Mouse (Mus musculus): ENCODE data around the gene Vpreb3. TPM values are rescaled to one million over a fixed set of nuclear protein-coding genes. Genes with fewer than 3 reads are reported as not detected.

The Vpreb3 gene
- 0.48 and 0.63 TPM in 2 replicates for polyA plus RNA-seq (2016; fragmentation: Nextera tagmentation; extraction: Ambion mirVana)

DNA sequence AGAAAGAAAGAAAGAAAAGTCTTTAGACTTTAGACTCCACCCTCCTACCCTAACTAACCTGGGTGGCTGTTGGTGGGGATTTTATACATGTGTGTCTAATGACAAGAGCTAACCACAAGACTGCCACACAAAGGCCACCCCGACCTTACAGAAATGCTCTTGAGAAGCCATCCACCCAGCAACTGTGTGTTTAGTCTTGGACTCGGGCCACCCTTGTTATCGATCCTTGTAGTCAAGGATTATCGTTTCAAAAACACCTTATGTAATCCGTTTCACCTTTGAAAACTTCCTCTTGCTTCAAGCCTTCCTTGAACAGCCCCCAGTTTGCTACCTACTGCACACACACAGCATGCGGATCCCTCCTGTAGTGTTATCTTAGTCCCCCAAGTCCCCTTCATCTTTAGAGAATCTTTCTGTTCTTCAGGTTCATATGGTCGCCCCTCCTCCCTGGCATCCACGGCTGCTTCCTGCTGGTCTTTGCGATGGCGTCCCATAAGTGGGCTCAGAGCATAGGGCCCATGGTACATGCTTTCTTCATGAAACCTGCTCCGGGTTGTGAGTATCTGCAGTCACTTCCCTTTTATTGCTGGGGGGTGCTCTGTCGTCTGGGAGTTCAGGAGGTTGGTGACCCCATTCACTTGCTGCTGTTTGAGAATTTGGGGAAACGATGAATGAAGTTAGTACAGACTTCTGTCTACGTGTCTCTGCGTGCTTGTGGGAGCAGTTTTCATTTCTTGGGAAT is at the start of gene Vpreb3:
Gene Vpreb3, plus strand, starts transcription at position 322 of the 742 bp plus-strand sequence.
- no peak within 1 kb of the TSS for H3K4me3 ChIP-seq
- H3K4me1 ChIP-seq: peaks cover 30% of the 10 kb centered on the region
- no peak within 1 kb of the TSS for H3K27ac ChIP-seq
- H3K27me3 ChIP-seq (ENCODE audit: poor library complexity, severe bottlenecking): peaks cover 41% of the 10 kb centered on the region
- no peaks in the 10 kb centered on the region for H3K9me3 ChIP-seq
- no peak for DNase-seq (ENCODE audit: extremely low spot score, low spot score)
- H3K36me3 ChIP-seq (replicated peaks): no peaks in the 10 kb centered on the region
- WGBS: 85% methylated on average over 15 of the region's 15 CpGs

DNA sequence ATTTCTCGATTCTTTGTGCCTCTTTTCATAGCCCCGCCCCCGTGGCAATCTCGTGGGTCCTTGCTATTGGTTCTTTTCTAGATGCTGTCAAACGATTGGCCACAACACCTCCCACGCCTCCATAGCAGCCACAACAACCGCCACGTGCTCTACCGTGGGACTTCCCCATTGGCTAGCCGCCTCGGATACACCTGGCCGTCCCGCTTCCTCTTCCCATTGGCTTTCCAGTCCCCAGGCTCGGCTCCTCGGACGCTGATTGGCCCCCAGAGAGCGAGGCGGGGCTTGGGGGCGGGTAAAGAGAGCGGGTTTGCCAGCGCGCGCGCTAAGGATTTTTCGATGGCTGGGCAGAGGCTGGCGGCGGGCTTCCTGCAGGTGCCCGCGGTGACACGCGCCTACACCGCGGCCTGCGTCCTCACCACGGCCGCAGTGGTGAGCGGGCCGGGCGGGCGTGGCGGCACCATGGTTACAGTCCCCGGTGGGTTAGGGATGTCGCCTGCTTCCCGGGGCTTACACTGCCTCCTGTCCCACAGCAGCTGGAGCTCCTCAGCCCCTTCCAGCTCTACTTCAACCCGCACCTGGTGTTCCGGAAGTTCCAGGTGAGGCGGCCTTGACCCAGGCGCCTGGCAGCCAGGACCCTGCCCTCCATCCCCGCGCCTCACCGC is 49.6 kb upstream of the Vpreb3 start, which contains the start of gene Derl3:
Gene Derl3, plus strand, starts transcription at position 325 of the 662 bp plus-strand sequence.
- H3K36me3 ChIP-seq (replicated peaks): peaks cover 46% of the 10 kb centered on the region
- DNase-seq (ENCODE audit: extremely low spot score, low spot score): peak; percentile 96
- under 1% methylated on average over 51 of the region's 51 CpGs for WGBS
- H3K4me1 ChIP-seq: peaks cover 36% of the 10 kb centered on the region
- H3K4me3 ChIP-seq: peak within 1 kb of the TSS; percentile 58
- no peaks in the 10 kb centered on the region for H3K27me3 ChIP-seq (ENCODE audit: poor library complexity, severe bottlenecking)
- H3K27ac ChIP-seq: peak within 1 kb of the TSS; percentile 76
- no peaks in the 10 kb centered on the region for H3K9me3 ChIP-seq

DNA sequence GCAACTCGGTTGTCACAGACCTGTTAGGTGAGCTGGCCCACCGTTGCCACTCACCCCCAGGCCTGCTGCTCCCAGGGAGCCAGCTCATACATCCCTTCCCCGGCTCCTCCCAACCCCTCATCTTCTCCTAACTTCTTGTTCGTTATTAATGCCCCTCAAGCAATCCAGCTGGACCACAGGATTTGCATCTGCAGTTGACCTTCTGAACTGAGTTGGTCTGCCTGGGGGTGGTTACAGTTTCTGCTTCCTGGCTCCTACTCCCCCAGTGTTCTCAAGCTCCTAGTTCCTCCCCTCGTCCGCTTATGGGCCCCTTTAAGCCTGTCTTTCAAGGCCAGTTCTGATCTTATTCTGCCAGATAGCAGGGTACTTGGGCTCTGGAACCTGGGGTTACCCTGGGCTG is 48.3 kb upstream of the Vpreb3 start:
- Histone ChIP-seq H3K27me3 (ENCODE audit: poor library complexity, severe bottlenecking) (no peaks in the 10 kb centered on the region), H3K36me3 (replicated peaks) (peaks cover 59% of the 10 kb centered on the region), H3K4me1 (peaks cover 27% of the 10 kb centered on the region), H3K27ac (no peak overlapping the region), H3K4me3 (no peak overlapping the region), H3K9me3 (no peaks in the 10 kb centered on the region)
- WGBS: 81% methylated on average over 6 of the region's 6 CpGs
- no peak for DNase-seq (ENCODE audit: extremely low spot score, low spot score)

DNA sequence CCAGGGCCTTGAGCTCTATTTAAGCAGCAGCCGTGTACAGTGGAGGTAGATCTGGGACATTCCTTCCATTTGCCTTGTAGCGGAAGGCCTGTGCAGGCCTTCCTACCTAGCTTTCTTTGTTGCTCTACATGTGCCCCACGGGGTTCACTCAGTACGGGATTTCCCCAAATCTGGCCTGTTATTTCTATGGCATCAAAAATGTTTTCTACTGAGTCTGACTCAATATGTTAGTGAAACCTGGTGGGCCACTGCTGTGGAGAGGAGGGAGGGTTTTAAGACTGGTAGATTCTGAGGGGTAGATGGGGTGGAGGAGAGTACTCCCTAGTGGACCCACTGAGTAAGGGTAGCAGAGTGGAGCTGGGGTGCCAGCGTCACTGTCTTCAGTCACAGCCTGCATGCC is 47.1 kb upstream of the Vpreb3 start:
- H3K27me3 ChIP-seq (ENCODE audit: poor library complexity, severe bottlenecking): no peaks in the 10 kb centered on the region
- no peak overlapping the region for H3K4me3 ChIP-seq
- H3K4me1 ChIP-seq: peaks cover 21% of the 10 kb centered on the region
- H3K9me3 ChIP-seq: no peaks in the 10 kb centered on the region
- no peak overlapping the region for H3K27ac ChIP-seq
- WGBS: 96% methylated on average over 5 of the region's 5 CpGs
- H3K36me3 ChIP-seq (replicated peaks): peaks cover 71% of the 10 kb centered on the region
- DNase-seq (ENCODE audit: extremely low spot score, low spot score): no peak

DNA sequence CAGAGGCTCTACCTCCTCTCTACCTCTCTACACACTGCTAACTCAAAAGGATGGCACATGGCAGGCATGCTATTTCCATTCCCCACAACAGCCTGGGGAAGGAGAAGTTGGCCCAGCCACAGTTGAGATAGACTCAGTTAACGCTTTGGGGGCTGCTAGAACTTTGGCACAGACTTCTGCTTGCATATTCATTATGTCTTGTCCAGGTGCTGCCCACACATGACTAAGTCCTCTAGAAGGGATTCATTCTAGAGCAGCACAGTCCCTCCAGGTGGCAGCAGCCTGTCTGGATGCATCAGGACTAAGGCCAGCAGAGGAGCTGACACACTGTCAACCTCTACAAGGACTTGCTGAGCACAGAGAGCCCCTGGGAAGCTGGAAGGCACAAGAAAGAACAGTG is 46.6 kb upstream of the Vpreb3 start:
- no peak for DNase-seq (ENCODE audit: extremely low spot score, low spot score)
- Histone ChIP-seq H3K27ac (no peak overlapping the region), H3K9me3 (no peaks in the 10 kb centered on the region), H3K27me3 (ENCODE audit: poor library complexity, severe bottlenecking) (no peaks in the 10 kb centered on the region), H3K4me3 (no peak overlapping the region), H3K36me3 (replicated peaks) (peaks cover 75% of the 10 kb centered on the region), H3K4me1 (peaks cover 21% of the 10 kb centered on the region)
- 90% methylated on average over 1 of the region's 1 CpGs for WGBS

DNA sequence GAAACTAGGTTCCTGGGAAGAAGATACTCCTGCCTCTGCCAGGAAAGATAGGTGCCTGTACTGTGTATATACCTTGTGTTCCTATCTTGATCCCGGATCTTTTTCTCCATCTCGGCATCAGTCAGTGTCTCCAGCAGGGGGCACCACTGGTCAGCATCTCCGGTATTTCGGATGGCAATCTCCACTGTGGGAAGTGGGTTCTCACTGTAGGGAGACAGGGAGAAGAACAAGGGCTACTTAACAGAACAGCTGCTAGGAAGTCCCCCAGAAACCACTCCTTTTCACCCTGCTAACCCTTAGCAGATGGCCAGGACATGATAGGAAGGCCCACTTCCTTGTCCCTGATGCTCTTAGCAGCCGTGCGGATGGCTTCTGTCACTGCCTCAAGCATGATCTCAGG is 45.5 kb upstream of the Vpreb3 start:
- peak; percentile 67 for DNase-seq (ENCODE audit: extremely low spot score, low spot score)
- H3K4me1 ChIP-seq: peaks cover 21% of the 10 kb centered on the region
- no peaks in the 10 kb centered on the region for H3K27me3 ChIP-seq (ENCODE audit: poor library complexity, severe bottlenecking)
- no peaks in the 10 kb centered on the region for H3K9me3 ChIP-seq
- WGBS: 53% methylated on average over 6 of the region's 6 CpGs
- H3K4me3 ChIP-seq: no peak overlapping the region
- peaks cover 87% of the 10 kb centered on the region for H3K36me3 ChIP-seq (replicated peaks)
- H3K27ac ChIP-seq: no peak overlapping the region

DNA sequence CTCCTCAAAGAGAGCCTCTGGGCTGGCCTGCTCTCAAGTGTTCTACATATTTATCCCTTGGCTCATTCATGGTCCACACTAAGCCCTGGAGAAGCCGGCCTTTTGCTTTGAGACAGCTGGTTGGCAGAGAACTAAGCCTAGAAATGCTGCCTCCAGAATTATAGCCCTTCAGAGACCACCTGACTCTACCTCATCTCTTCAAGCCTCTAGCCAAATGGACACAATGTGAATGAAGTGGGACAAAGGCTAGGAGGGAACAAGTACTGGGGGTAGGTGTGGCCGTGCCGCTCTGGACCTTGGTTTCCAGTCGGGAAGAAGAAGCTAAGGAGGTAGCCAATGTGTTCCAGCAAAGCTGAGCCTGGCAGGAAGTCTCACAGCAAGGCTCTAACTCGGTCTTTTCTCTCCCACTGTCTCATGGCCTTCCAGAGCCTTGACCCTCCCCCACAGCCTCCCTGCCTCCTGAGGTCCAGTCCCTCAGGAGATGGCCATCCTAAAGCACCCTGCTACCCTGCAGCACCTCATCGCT is 44.8 kb upstream of the Vpreb3 start:
- Histone ChIP-seq H3K36me3 (replicated peaks) (peaks cover 94% of the 10 kb centered on the region), H3K27me3 (ENCODE audit: poor library complexity, severe bottlenecking) (no peaks in the 10 kb centered on the region), H3K4me1 (peaks cover 15% of the 10 kb centered on the region), H3K4me3 (no peak overlapping the region), H3K9me3 (no peaks in the 10 kb centered on the region), H3K27ac (no peak overlapping the region)
- WGBS: 87% methylated on average over 6 of the region's 6 CpGs
- no peak for DNase-seq (ENCODE audit: extremely low spot score, low spot score)

DNA sequence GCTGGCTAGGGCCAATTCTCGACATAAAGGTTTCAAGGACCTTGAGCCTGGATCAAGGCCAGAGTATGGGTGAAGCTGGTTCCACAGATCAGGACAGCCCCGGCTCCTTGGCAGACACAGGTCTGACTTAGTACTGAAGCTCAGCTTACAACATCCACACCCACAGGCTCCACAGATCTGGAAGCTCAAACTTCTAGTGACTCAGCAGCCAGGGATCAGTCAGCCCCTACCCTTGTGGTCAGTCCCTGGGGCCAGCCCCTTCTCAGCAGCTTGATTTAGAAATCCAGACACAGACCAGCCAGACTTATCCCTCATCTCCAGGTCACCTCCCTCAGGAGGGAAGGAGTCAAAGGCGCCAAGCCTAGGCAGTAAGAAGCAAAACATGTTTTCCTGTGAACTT is 44.0 kb upstream of the Vpreb3 start:
- DNase-seq (ENCODE audit: extremely low spot score, low spot score): no peak
- Histone ChIP-seq H3K4me1 (peaks cover 8% of the 10 kb centered on the region), H3K4me3 (no peak overlapping the region), H3K36me3 (replicated peaks) (peaks cover 100% of the 10 kb centered on the region), H3K27ac (no peak overlapping the region), H3K9me3 (no peaks in the 10 kb centered on the region), H3K27me3 (ENCODE audit: poor library complexity, severe bottlenecking) (no peaks in the 10 kb centered on the region)
- WGBS: 85% methylated on average over 3 of the region's 3 CpGs

DNA sequence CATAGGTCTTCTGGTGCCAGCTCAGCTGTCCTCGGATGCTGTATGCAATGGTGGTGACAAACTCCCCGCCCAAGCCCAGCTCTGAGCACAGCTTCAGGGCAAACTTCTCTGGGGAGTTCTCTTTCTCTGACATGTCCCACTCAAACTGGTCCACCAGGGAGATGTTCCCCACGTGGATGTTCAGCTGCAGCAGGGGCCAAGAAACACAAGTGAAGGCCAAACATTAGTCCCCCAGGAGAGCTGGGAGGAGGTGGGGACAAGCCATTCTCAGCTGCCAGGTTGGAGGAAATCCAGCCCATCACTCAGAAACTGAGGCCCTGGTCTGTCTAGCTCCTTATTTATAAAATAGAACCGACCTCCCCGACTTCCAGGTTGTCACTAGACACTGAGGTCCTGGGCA is 38.5 kb upstream of the Vpreb3 start:
- Histone ChIP-seq H3K36me3 (replicated peaks) (peaks cover 100% of the 10 kb centered on the region), H3K4me3 (no peak overlapping the region), H3K27ac (no peak overlapping the region), H3K9me3 (no peaks in the 10 kb centered on the region), H3K4me1 (no peaks in the 10 kb centered on the region), H3K27me3 (ENCODE audit: poor library complexity, severe bottlenecking) (no peaks in the 10 kb centered on the region)
- WGBS: 90% methylated on average over 5 of the region's 5 CpGs
- DNase-seq (ENCODE audit: extremely low spot score, low spot score): no peak

DNA sequence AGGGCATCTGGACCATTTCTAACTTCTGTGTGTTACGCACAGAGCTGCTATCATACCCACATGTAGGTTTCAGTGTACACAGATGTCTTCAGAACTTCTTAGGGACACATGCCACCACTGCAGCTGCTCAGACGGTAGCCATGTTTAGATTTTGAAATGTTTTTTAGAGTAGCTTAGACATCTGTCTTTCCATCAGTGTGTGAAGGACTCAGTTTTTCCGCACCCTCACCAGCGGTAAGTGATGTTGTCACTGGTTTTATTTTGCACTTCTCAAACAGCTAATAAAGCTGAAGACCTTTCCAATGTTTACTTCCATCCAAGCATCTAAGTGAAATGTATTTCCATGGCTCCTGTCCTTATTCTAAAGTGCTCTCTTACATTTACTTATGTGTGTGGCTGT is 36.0 kb upstream of the Vpreb3 start:
- peaks cover 100% of the 10 kb centered on the region for H3K36me3 ChIP-seq (replicated peaks)
- H3K4me3 ChIP-seq: no peak overlapping the region
- H3K27ac ChIP-seq: no peak overlapping the region
- H3K4me1 ChIP-seq: no peaks in the 10 kb centered on the region
- no peaks in the 10 kb centered on the region for H3K27me3 ChIP-seq (ENCODE audit: poor library complexity, severe bottlenecking)
- DNase-seq (ENCODE audit: extremely low spot score, low spot score): no peak
- H3K9me3 ChIP-seq: no peaks in the 10 kb centered on the region
- WGBS: 95% methylated on average over 4 of the region's 4 CpGs

DNA sequence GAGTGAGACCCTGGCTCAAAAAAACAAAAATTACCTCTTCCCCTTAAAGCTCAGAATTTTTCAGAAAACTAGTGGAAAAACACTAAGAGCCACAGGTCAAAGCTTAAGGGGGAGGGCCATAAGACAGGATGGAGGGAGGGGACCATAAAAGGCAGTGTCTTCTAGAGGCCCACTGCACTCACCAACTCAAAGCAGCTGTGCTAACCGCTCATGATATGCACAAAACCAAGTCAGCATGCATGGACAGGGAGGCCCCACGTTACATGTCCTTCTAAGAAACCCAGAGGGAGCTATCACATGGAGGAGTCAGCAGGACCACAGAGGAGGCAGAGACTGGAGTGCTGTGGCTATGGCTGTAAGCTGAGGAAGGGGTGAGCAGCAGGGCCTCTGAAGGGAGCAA is 32.2 kb upstream of the Vpreb3 start:
- WGBS: 84% methylated on average over 2 of the region's 2 CpGs

DNA sequence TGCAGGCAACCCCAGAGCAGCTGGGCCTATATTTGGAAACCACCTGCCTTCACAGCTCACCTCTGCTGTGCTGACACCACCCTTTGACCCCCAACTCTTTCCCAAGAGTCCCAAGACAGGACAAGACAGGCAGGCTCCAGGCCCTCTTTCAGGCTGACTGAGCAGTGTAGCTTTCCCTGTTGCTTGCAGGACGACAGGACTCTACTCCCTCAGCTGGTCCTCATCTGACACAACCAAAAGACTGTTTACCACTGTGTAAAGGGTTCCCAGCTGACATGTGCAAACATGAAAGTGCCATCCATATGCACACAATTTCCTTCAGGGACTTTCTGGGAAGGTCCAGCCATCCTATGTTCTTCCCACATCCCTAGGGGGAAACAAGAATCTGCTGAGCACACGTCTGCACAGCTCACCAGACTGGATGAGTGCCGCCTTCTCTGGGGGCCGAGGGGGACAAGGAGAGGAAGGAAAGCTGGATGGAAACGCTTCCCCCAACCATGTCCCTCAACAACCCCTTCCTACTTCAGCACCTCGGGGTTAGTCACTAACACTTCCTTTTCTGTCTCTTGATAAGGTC is 29.8 kb upstream of the Vpreb3 start:
- Histone ChIP-seq H3K4me1 (peaks cover under 1% of the 10 kb centered on the region; the same call in 1 of the 2 replicates), H3K4me3 (no peak overlapping the region), H3K9me3 (no peaks in the 10 kb centered on the region), H3K27me3 (ENCODE audit: poor library complexity, severe bottlenecking) (no peaks in the 10 kb centered on the region), H3K27ac (no peak overlapping the region), H3K36me3 (replicated peaks) (peaks cover 96% of the 10 kb centered on the region)
- WGBS: 86% methylated on average over 6 of the region's 6 CpGs
- no peak for DNase-seq (ENCODE audit: extremely low spot score, low spot score)

More for the DNA sequence above, 32.2 kb upstream of the Vpreb3 start:
- Histone ChIP-seq H3K36me3 (replicated peaks) (peaks cover 98% of the 10 kb centered on the region), H3K27me3 (ENCODE audit: poor library complexity, severe bottlenecking) (no peaks in the 10 kb centered on the region), H3K4me3 (no peak overlapping the region), H3K27ac (no peak overlapping the region), H3K4me1 (no peaks in the 10 kb centered on the region), H3K9me3 (no peaks in the 10 kb centered on the region)
- DNase-seq (ENCODE audit: extremely low spot score, low spot score): no peak

DNA sequence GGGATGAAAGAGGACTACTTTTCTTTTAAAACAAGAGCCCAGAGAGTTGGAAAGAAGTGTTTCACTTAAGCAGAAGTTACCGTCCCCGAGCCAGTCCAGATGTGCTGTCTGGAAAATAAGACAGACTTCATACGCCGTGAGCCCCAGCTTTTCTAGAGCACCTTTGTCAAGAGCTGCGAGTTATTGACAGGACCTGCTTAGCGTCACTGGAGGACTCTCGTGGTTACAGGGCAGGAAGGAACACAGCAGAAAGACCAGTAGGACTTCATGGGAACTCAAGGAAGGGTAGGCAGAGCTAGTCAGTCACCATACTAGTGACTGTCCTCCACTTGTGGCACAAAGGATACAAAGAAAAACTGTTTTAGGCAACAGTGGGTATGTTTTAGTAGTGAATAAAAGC is 27.3 kb upstream of the Vpreb3 start:
- H3K4me3 ChIP-seq: no peak overlapping the region
- H3K36me3 ChIP-seq (replicated peaks): peaks cover 88% of the 10 kb centered on the region
- no peak for DNase-seq (ENCODE audit: extremely low spot score, low spot score)
- no peaks in the 10 kb centered on the region for H3K27me3 ChIP-seq (ENCODE audit: poor library complexity, severe bottlenecking)
- WGBS: 90% methylated on average over 7 of the region's 7 CpGs
- no peak overlapping the region for H3K27ac ChIP-seq
- H3K9me3 ChIP-seq: no peaks in the 10 kb centered on the region
- H3K4me1 ChIP-seq: peaks cover 24% of the 10 kb centered on the region

All from forebrain, embryonic 10.5 days (tissue).